Mouse (Mus musculus) embryonic facial prominence, embryonic 11.5 days (tissue): ENCODE results near the gene Sesn2. TPM values are rescaled to one million over a fixed set of nuclear protein-coding genes. Genes with fewer than 3 reads are reported as not detected.
"Not testable (repeated sequence)": the region's sequence is repeated elsewhere in the genome, so short reads cannot be mapped to it uniquely, and the experiment has no call there.

Experiments
- ATAC-seq: fragments of 200-750 bp; cut with Nextera tagmentation; replicated peaks from 2 replicates; pipeline ENCODE4 v1.8.0; 2017; ENCODE audit warnings: low read depth; ENCODE audit not compliant: insufficient number of reproducible peaks, low FRiP score, low TSS enrichment
- DNase-seq: peaks from one replicate; pipeline ENCODE4 v3.0.0-alpha.2; 2015; ENCODE audit warnings: low spot score
- H3K27ac ChIP-seq: fragments of 300-500 bp; sonication (generic); replicated peaks from 2 replicates; pipeline ENCODE4 v1.5.1; 2014; ENCODE audit warnings: mild to moderate bottlenecking, low read depth, low read length, control low read depth
- H3K27me3 ChIP-seq: fragments of 300-500 bp; sonication (generic); 2 replicates; pipeline ENCODE4 v1.6.1; 2014; ENCODE audit warnings: mild to moderate bottlenecking, low read length, moderate library complexity, mixed read lengths; ENCODE audit not compliant: control insufficient read depth, insufficient read depth
- H3K36me3 ChIP-seq: fragments of 300-500 bp; sonication (generic); replicated peaks from 2 replicates; pipeline ENCODE4 v1.6.1; 2014; ENCODE audit warnings: low read depth, mild to moderate bottlenecking, low read length, moderate library complexity, mixed read lengths; ENCODE audit not compliant: control insufficient read depth, insufficient read depth
- H3K4me1 ChIP-seq: fragments of 300-500 bp; sonication (generic); 2 replicates; pipeline ENCODE4 v1.6.1; 2014; ENCODE audit warnings: low read length, mixed read lengths; ENCODE audit not compliant: control insufficient read depth, insufficient read depth
- H3K4me2 ChIP-seq: fragments of 300-500 bp; sonication (generic); 2 replicates; pipeline ENCODE4 v1.6.1; 2014; ENCODE audit warnings: low read depth, mild to moderate bottlenecking, control low read depth, low read length, moderate library complexity
- H3K4me3 ChIP-seq: fragments of 300-500 bp; sonication (generic); 2 replicates; pipeline ENCODE4 v1.5.1; 2014; ENCODE audit warnings: low read depth, low read length, control low read depth
- H3K9ac ChIP-seq: fragments of 300-500 bp; sonication (generic); replicated peaks from 2 replicates; pipeline ENCODE4 v1.6.1; 2014; ENCODE audit warnings: mild to moderate bottlenecking, control low read depth, low read length
- H3K9me3 ChIP-seq: fragments of 300-500 bp; sonication (generic); replicated peaks from 2 replicates; pipeline ENCODE4 v1.6.1; 2016; ENCODE audit warnings: mild to moderate bottlenecking, low read length, inconsistent platforms, mixed read lengths; ENCODE audit not compliant: control insufficient read depth
- WGBS: fragments of 180-500 bp; shearing (Covaris S2); extraction: QIAGEN DNeasy Blood & Tissue Kit; methylation state at CpG from one replicate; pipeline ENCODE4 v1.1.7; 2014; 5-methylcytosine and 5-hydroxymethylcytosine counted together
- polyA plus RNA-seq: library from polyadenylated mRNA; unstranded; fragments of >200 nt; fragmentation: Nextera tagmentation; extraction: Ambion mirVana; gene quantifications from 2 replicates; pipeline ENCODE4 v1.2.1, GENCODE M21; 2014

Sesn2 gene
- 5.8 and 6.0 TPM in 2 replicates for polyA plus RNA-seq

GRCm38 (mm10) chr4:132510352-132510798, at the start of gene Sesn2:
TSS of gene Sesn2 (minus strand) at chr4:132510501.
- Histone ChIP-seq H3K9me3 (no peaks in the 10 kb centered on the region), H3K9ac (peak within 1 kb of the TSS; percentile 70), H3K4me3 (peak within 1 kb of the TSS; percentile 77), H3K36me3 (no peaks in the 10 kb centered on the region), H3K27me3 (no peaks in the 10 kb centered on the region), H3K4me1 (no peaks in the 10 kb centered on the region; the same call in 1 of the 2 replicates), H3K4me2 (peak within 1 kb of the TSS; percentile 91), H3K27ac (peak within 1 kb of the TSS; percentile 53; the same call in 1 of the 2 replicates)
- peak; percentile 99 for DNase-seq
- peak; percentile 82 for ATAC-seq
- WGBS: under 1% methylated on average over 29 of the region's 32 CpGs

- ATAC-seq, H3K27ac ChIP-seq: not testable (repeated sequence)
- WGBS: 84% methylated on average over 7 of the region's 7 CpGs
Measured at GRCm38 (mm10) chr4:132555550-132555949, 45.2 kb upstream of the Sesn2 start.

DNA sequence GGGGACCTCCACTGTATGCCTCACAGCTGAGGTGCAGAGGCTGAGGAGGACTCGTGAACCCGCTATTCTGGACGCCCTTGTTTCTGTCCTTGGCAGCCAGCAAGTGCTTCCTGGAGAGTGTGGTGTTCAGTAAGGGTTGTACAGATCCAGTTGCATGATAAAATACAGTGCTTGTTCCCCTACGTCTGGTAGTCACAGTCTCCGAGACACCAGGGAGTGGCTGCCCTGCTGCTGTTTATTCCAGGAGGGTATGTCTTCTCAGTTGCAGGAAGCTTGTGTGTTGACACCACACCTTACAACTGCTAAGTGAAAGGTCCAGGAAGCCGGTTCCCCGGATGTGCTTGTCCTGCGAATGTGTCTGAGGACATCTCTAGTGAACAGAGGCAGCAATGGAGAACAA, 44.4 kb upstream of the Sesn2 start:
- Histone ChIP-seq H3K4me3 (no peak overlapping the region), H3K9ac (no peak overlapping the region), H3K27ac (no peak overlapping the region), H3K36me3 (peaks cover 12% of the 10 kb centered on the region), H3K4me1 (no peaks in the 10 kb centered on the region), H3K27me3 (no peaks in the 10 kb centered on the region), H3K9me3 (no peaks in the 10 kb centered on the region), H3K4me2 (no peak overlapping the region)
- ATAC-seq (no peak), DNase-seq (no peak)
- WGBS: 82% methylated on average over 8 of the region's 8 CpGs

More at GRCm38 (mm10) chr4:132555550-132555949, 45.2 kb upstream of the Sesn2 start:
- not testable (repeated sequence) for H3K9ac ChIP-seq, H3K4me3 ChIP-seq, H3K9me3 ChIP-seq, H3K4me1 ChIP-seq, DNase-seq, H3K36me3 ChIP-seq, H3K4me2 ChIP-seq, H3K27me3 ChIP-seq

DNA sequence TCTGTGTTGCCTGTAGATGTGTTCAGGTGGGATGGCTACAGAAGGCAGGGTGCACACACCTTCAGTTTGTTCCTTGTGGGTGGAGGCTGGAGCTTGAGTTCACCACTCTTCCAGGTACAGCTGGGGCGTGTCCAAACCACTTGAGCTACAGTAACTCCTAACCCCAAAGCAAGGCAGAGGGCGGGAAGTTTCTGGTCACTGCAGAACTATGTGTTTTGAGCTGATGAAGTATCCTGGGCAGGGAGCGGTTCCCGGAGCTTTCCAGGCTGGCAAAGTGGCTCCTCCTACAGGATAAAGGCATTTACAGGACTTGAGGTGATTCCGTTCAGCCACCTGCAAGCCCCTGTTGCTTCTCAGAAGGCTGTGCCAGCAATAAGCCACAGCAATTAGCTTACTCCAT, 43.9 kb upstream of the Sesn2 start:
- H3K4me3 ChIP-seq: no peak overlapping the region
- no peaks in the 10 kb centered on the region for H3K27me3 ChIP-seq
- H3K4me1 ChIP-seq: no peaks in the 10 kb centered on the region
- ATAC-seq (no peak), DNase-seq (no peak)
- H3K27ac ChIP-seq: no peak overlapping the region
- H3K36me3 ChIP-seq: peaks cover 12% of the 10 kb centered on the region
- 71% methylated on average over 5 of the region's 5 CpGs for WGBS
- no peaks in the 10 kb centered on the region for H3K9me3 ChIP-seq
- H3K4me2 ChIP-seq: no peak overlapping the region
- no peak overlapping the region for H3K9ac ChIP-seq

- Histone ChIP-seq H3K27me3 (no peaks in the 10 kb centered on the region), H3K9me3 (no peaks in the 10 kb centered on the region), H3K36me3 (peaks cover 5% of the 10 kb centered on the region), H3K27ac (no peak overlapping the region), H3K9ac (no peak overlapping the region), H3K4me3 (no peak overlapping the region), H3K4me2 (no peak overlapping the region), H3K4me1 (no peaks in the 10 kb centered on the region)
- 51% methylated on average over 8 of the region's 8 CpGs for WGBS
- ATAC-seq (no peak), DNase-seq (peak; percentile 79)
Measured at GRCm38 (mm10) chr4:132545851-132546250, 35.5 kb upstream of the Sesn2 start.

DNA sequence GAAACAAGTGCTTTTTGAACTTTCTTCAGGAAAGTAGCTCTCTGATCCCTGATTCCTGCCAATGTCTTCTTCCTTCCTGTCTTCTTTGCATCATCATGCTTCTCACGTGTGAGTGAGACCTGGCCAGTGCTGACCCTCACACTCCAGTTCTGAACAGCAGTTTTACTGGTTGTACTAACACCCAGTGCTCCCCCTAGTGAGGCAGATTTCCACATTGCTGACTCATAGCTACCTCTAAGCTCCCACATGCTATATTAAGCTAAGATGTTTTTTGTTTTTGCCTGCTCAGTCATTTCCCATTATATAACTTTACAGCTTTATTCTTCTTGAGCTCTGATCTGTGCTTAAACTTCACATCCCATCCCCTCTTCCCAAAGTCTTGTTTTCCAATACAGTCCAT, 32.4 kb upstream of the Sesn2 start:
- Histone ChIP-seq H3K9me3 (no peaks in the 10 kb centered on the region), H3K27me3 (no peaks in the 10 kb centered on the region), H3K36me3 (no peaks in the 10 kb centered on the region; the same call in 1 of the 2 replicates), H3K4me2 (no peak overlapping the region), H3K4me3 (no peak overlapping the region), H3K9ac (no peak overlapping the region), H3K27ac (no peak overlapping the region), H3K4me1 (no peaks in the 10 kb centered on the region)
- no peak for DNase-seq
- 88% methylated on average over 1 of the region's 1 CpGs for WGBS
- ATAC-seq: no peak

DNA sequence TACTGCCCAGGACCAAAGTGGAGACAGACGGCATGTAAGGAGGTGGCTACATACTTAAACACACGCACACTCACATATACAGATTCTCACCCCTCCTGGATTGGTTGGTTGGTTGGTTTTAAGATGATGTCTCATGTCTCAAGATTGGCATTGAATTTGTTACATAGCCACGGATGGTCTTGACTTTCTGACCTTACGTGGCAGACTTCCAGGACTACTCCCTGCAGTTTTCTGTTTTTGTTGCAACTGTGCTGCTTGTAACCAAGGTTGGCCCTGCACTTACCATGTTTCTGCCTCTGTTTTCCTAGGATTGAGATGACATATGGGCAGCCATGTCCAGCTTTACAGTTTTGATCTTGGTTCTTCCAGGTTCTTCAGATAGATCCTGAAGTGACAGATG, 31.1 kb upstream of the Sesn2 start:
- Histone ChIP-seq H3K9ac (no peak overlapping the region), H3K27me3 (no peaks in the 10 kb centered on the region), H3K4me3 (no peak overlapping the region), H3K27ac (no peak overlapping the region), H3K4me1 (no peaks in the 10 kb centered on the region), H3K36me3 (no peaks in the 10 kb centered on the region; the same call in 1 of the 2 replicates), H3K4me2 (no peak overlapping the region), H3K9me3 (no peaks in the 10 kb centered on the region)
- DNase-seq (no peak), ATAC-seq (no peak)
- 91% methylated on average over 4 of the region's 4 CpGs for WGBS

- Histone ChIP-seq H3K36me3 (no peaks in the 10 kb centered on the region; the same call in 1 of the 2 replicates), H3K9ac (no peak overlapping the region), H3K4me2 (no peak overlapping the region), H3K9me3 (no peaks in the 10 kb centered on the region), H3K4me1 (no peaks in the 10 kb centered on the region), H3K27ac (no peak overlapping the region), H3K4me3 (no peak overlapping the region), H3K27me3 (no peaks in the 10 kb centered on the region)
- no peak for ATAC-seq
- DNase-seq: no peak
- 94% methylated on average over 5 of the region's 5 CpGs for WGBS
Measured at GRCm38 (mm10) chr4:132539481-132539880, 29.2 kb upstream of the Sesn2 start.
